Mouse (Mus musculus) G1E (cell line): ENCODE measurements at regions not wholly inside any gene's neighbourhood (a gene's known extent, or its start where the extent isn't known, plus 50 kb on each side); places are given as distances from the start of the nearest gene placed in this dataset.

Experiments
- CTCF ChIP-seq: IDR thresholded peaks from 2 replicates; pipeline ENCODE4 v1.5.1; 2012; ENCODE audit warnings: low read depth, low read length, inconsistent platforms, mixed read lengths
- GATA1 ChIP-seq: IDR thresholded peaks from 2 replicates; pipeline ENCODE4 v1.6.1; 2012; ENCODE audit warnings: borderline replicate concordance, low read length, inconsistent platforms, mixed read lengths
- POLR2AphosphoS5 ChIP-seq: IDR thresholded peaks from 2 replicates; pipeline ENCODE4 v1.6.1; 2012; ENCODE audit warnings: low read depth, low read length, inconsistent platforms; ENCODE audit not compliant: insufficient replicate concordance
- TAL1 ChIP-seq: conservative IDR thresholded peaks from 2 replicates; pipeline ENCODE4 v1.6.1; 2012; ENCODE audit warnings: low read depth, low read length, inconsistent platforms, mixed read lengths

DNA sequence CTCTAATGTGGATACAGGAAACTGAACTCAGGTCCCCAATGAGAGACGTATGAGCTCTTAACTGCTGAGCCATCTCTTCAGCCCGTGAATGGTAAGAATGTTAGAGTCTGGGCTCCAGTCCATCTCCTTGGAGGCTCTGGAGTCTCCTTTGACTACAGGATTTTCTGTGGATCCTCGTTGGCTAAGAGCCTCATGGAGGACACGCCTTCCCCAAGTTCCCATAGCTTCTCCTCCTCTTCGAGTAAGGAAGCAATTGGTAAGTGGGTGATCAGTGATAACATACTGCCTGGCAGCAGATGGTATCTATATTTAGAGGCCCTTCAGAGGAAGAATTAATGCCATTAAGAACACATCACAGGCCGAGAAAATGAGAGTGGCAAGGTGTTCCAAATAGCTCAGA is 164.5 kb upstream of the Castor2 start:
- no peak for TF ChIP-seq CTCF
- TF ChIP-seq GATA1, result no peak
- TF ChIP-seq TAL1, result no peak
- TF ChIP-seq POLR2AphosphoS5, result no peak
